Mouse (Mus musculus) thymus, postnatal 4 days (tissue): ENCODE results near the gene Slc25a13.
"Not testable (repeated sequence)": the region's sequence is repeated elsewhere in the genome, so short reads cannot be mapped to it uniquely, and the experiment has no call there.

Source experiments
- DNase-seq: peaks from one replicate; pipeline ENCODE4 v3.0.0; 2021

Slc25a13 gene

GRCm38 (mm10) chr6:6201977-6202376, 15.0 kb downstream of the Slc25a13 start:
- no peak for DNase-seq

- no peak for DNase-seq
Measured at GRCm38 (mm10) chr6:6199138-6199870, 17.7 kb downstream of the Slc25a13 start.

- DNase-seq: not testable (repeated sequence)
Measured at GRCm38 (mm10) chr6:6198056-6198455, 18.9 kb downstream of the Slc25a13 start.

GRCm38 (mm10) chr6:6197339-6197738, 19.6 kb downstream of the Slc25a13 start:
- no peak for DNase-seq

GRCm38 (mm10) chr6:6196527-6196926, 20.4 kb downstream of the Slc25a13 start:
- no peak for DNase-seq

- DNase-seq: no peak
Measured at GRCm38 (mm10) chr6:6194831-6195230, 22.1 kb downstream of the Slc25a13 start.

- no peak for DNase-seq
Measured at GRCm38 (mm10) chr6:6193906-6194305, 23.1 kb downstream of the Slc25a13 start.

GRCm38 (mm10) chr6:6192413-6192812, 24.6 kb downstream of the Slc25a13 start:
- DNase-seq: no peak

GRCm38 (mm10) chr6:6191596-6192337, 25.2 kb downstream of the Slc25a13 start:
- no peak for DNase-seq

- DNase-seq: no peak
Measured at GRCm38 (mm10) chr6:6188970-6189369, 28.0 kb downstream of the Slc25a13 start.

- DNase-seq: no peak
Measured at GRCm38 (mm10) chr6:6186468-6186867, 30.5 kb downstream of the Slc25a13 start.

GRCm38 (mm10) chr6:6185735-6186068, 31.3 kb downstream of the Slc25a13 start:
- DNase-seq: no peak

GRCm38 (mm10) chr6:6184921-6185734, 31.8 kb downstream of the Slc25a13 start:
- DNase-seq: no peak

- no peak for DNase-seq
Measured at GRCm38 (mm10) chr6:6183601-6184000, 33.4 kb downstream of the Slc25a13 start.

- DNase-seq: no peak
Measured at GRCm38 (mm10) chr6:6182191-6182590, 34.8 kb downstream of the Slc25a13 start.

- DNase-seq: not testable (repeated sequence)
Measured at GRCm38 (mm10) chr6:6178341-6178740, 38.6 kb downstream of the Slc25a13 start.

- no peak for DNase-seq
Measured at GRCm38 (mm10) chr6:6175350-6175971, 41.5 kb downstream of the Slc25a13 start.

GRCm38 (mm10) chr6:6173935-6174561, 42.9 kb downstream of the Slc25a13 start:
- no peak for DNase-seq

- no peak for DNase-seq
Measured at GRCm38 (mm10) chr6:6173166-6173934, 43.6 kb downstream of the Slc25a13 start.

- no peak for DNase-seq
Measured at GRCm38 (mm10) chr6:6168566-6169134, 48.3 kb downstream of the Slc25a13 start.
